Mouse (Mus musculus): ENCODE measurements at regions not wholly inside any gene's neighbourhood (a gene's known extent, or its start where the extent isn't known, plus 50 kb on each side); places are given as distances from the start of the nearest gene placed in this dataset.

- DNase-seq (ENCODE audit: low read depth), result no peak
Measured at GRCm38 (mm10) chr8:118028061-118028850, 226.5 kb upstream of the Mphosph6 start.

DNA sequence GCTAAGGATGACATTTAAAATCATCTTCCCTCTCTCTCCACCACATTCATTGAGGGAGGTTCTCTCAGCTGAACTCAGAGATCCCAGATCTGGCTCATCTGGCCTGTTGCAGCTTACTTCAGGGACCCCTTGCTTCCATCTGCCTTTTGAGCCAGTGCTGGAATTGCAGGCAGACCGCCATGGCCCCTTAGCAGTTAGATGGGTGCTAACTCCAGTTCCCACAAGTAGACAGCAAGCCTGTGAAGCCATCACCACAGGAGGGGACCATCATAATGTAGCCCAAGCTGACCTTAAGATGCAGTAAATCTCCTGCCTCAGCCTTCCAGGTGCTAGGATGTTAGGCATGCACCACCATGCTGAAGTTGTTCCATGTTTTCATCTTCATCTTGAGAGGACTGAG lies 221.7 kb upstream of the Mphosph6 start:
- no peak for DNase-seq (ENCODE audit: low read depth)

- DNase-seq (ENCODE audit: low read depth), result no peak
Measured at GRCm38 (mm10) chr8:118021978-118022377, 220.2 kb upstream of the Mphosph6 start.

DNA sequence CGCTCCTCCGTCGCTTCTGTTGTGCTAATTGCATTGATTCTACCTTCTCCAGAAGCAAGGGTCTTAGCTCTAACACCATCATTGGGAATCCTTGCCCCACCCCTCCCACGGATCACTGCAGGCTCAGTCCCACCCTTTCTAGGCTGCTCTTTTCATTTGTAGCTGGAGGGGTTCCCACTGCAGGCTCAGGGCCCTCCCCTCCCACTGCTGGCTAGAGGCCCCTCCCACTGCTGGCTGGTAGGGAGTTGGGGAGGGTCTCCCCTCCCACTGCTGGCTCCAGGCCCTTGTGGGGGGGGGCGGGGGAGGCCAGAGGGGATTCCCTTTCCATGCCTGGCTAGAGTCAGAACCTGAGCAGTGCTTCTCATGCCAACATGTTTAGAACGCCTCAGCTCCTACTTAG lies 215.5 kb upstream of the Mphosph6 start:
- DNase-seq (ENCODE audit: low read depth), result no peak

GRCm38 (mm10) chr8:118005186-118005585 lies 203.4 kb upstream of the Mphosph6 start:
- no peak for DNase-seq (ENCODE audit: low read depth)

- no peak for DNase-seq (ENCODE audit: low read depth)
Measured at GRCm38 (mm10) chr8:118004391-118004851, 202.7 kb upstream of the Mphosph6 start.

DNA sequence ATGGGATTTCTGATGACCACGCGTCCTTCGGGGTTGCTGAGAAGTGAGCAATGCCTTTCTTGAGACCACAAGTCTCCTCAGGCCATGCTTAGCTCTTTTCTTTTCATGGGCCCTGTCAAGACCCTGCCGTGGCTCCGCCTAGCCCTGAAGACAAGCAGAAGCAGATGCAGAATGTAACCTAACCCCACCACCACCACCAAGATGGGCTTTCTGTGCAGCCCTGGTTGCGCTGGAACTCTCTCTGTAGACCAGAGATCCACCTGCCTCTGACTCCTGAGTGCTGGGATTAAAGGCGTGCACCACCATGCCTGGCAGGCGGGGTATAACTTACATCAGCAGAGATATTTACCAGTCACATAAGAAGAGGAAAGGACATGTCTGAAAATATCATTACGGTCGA lies 199.4 kb upstream of the Mphosph6 start:
- DNase-seq (ENCODE audit: low read depth), result no peak

- DNase-seq (ENCODE audit: low read depth), result no peak
Measured at GRCm38 (mm10) chr8:117991826-117992225, 190.1 kb upstream of the Mphosph6 start.

- DNase-seq (ENCODE audit: low read depth), result no peak
Measured at GRCm38 (mm10) chr8:117988781-117989180, 187.0 kb upstream of the Mphosph6 start.

GRCm38 (mm10) chr8:117968306-117968705 lies 166.6 kb upstream of the Mphosph6 start:
- DNase-seq (ENCODE audit: low read depth), result no peak

GRCm38 (mm10) chr8:117966556-117966955 lies 164.8 kb upstream of the Mphosph6 start:
- DNase-seq (ENCODE audit: low read depth), result no peak

- DNase-seq (ENCODE audit: low read depth), result no peak
Measured at GRCm38 (mm10) chr8:117963426-117963825, 161.7 kb upstream of the Mphosph6 start.

DNA sequence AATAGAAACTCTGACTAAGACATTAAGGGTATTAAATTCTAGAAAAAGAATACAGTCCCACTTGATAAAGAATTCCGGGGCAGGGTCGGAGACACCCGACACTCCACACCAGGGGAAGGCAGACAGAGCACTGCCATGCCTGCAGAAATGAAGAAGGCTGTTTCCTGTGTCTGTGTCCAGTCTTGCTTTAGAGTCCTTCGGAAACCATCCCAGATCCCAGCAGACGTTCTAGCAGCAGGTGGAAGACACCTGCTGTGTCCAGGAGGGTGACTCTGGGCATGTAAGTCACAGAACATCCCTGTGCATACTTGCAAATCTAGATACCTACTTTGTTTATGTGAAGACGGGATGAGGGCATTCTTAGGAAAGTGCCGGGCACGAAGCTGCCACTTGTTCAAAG lies 160.9 kb upstream of the Mphosph6 start:
- DNase-seq (ENCODE audit: low read depth), result no peak

DNA sequence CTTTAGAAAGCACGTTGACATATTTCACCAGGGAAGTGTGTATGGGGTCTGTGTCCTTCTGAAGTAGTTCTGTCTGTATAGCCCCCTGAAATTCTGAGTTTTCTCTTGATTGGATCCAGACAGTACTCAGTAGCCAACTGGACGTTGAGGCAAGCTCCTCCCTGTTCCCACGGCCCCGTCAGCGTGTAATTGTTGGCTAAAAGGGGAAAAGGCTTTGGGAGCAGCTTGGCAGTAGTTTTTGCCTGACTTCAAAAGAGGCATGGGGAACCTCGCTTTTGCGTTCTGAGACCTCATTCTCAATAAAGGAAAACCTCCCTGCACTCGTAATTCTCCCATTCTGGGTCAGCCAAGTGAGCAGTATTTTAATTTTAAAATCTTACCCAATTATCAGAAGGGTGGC lies 157.8 kb upstream of the Mphosph6 start:
- no peak for DNase-seq (ENCODE audit: low read depth)

GRCm38 (mm10) chr8:117958914-117959313 lies 157.2 kb upstream of the Mphosph6 start:
- no peak for DNase-seq (ENCODE audit: low read depth)

GRCm38 (mm10) chr8:117951656-117952055 lies 149.9 kb upstream of the Mphosph6 start:
- DNase-seq (ENCODE audit: low read depth), result no peak

- no peak for DNase-seq (ENCODE audit: low read depth)
Measured at GRCm38 (mm10) chr8:117946540-117946939, 144.8 kb upstream of the Mphosph6 start.

- DNase-seq (ENCODE audit: low read depth), result no peak
Measured at GRCm38 (mm10) chr8:117934566-117935094, 132.9 kb upstream of the Mphosph6 start.

GRCm38 (mm10) chr8:117930687-117931086 lies 128.9 kb upstream of the Mphosph6 start:
- peak; percentile 59 for DNase-seq (ENCODE audit: low read depth)

DNA sequence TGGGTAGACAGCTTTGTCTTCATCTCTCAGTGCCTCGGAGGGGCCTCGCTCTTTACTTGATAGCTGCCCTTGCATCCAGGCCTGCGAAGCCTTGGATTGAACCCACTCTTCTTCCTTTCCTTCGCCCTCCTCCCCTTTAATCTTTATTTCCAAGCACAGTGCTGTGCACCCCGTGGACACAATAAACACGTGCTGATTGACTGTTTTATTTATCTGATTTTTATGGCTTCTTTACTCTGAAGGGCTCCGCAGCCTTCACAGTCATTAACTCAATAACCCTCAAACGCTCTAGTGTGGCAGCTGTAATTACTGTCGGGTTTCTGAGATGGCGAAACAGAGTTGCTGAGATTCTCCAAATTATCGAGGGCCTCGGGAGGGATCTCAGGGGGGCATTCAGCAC lies 127.9 kb upstream of the Mphosph6 start:
- no peak for DNase-seq (ENCODE audit: low read depth)

DNA sequence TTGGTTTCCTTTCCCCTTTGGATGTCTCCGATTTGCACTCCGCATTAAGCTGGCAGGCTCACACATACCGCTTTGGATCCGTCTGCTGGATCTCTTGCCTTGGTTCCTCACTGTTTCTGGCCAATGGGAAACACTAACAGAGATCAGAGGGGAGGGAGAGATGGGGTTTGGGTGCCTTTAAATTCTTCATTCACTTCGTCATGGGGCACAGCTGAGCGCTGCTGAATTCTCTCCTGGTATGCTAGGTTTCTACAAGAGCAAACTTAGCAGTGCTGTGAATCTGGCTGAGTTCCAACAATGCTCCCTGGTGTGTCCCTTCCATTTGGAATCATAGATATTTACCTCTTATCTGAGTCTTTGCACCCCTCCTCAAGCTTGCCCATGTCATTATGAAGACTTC lies 121.6 kb upstream of the Mphosph6 start:
- no peak for DNase-seq (ENCODE audit: low read depth)

DNA sequence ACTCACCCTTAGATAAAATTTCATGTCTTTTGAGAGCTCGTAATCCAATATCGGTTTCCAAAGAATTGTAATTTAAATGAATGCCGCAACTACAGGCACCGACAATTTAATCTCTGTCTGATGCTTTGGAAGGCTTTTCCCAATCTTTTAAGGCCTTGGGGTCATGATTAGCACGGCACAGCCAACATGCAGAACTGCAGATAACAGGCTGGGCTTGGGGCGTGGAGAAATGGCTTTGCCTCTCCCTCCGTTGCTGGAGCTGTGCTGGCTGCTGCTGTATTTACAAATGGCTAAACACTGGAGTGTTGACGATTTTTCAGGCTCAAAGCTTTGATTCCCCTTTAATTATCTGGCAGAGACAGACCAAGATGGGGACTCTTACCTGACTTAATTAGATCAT lies 101.3 kb upstream of the Mphosph6 start:
- no peak for DNase-seq (ENCODE audit: low read depth)

DNA sequence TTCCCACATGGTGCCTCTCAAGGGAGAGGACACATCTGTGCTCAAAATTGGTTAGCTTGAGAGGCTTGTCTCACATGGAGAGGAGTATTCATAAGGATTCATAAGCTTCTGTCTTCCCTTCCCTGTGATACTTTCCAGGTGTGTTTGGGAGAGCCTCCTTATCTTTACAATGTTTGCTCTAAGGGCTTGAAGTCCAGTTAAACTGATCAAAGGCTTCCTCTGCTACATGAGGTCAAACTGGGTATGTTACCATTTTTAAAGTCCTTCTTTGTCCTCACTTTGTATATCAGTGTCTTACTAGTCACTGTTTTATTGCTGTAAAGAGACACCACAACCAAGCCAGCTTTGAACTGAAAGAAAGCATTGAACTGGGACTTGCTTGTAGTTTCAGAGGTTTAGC lies 98.1 kb upstream of the Mphosph6 start:
- no peak for DNase-seq (ENCODE audit: low read depth)

GRCm38 (mm10) chr8:117898015-117898414 lies 96.3 kb upstream of the Mphosph6 start:
- peak; percentile 23 for DNase-seq (ENCODE audit: low read depth)
